8 mouse cellular contexts compared by ENCODE assay signal in the genomic region with DNA sequence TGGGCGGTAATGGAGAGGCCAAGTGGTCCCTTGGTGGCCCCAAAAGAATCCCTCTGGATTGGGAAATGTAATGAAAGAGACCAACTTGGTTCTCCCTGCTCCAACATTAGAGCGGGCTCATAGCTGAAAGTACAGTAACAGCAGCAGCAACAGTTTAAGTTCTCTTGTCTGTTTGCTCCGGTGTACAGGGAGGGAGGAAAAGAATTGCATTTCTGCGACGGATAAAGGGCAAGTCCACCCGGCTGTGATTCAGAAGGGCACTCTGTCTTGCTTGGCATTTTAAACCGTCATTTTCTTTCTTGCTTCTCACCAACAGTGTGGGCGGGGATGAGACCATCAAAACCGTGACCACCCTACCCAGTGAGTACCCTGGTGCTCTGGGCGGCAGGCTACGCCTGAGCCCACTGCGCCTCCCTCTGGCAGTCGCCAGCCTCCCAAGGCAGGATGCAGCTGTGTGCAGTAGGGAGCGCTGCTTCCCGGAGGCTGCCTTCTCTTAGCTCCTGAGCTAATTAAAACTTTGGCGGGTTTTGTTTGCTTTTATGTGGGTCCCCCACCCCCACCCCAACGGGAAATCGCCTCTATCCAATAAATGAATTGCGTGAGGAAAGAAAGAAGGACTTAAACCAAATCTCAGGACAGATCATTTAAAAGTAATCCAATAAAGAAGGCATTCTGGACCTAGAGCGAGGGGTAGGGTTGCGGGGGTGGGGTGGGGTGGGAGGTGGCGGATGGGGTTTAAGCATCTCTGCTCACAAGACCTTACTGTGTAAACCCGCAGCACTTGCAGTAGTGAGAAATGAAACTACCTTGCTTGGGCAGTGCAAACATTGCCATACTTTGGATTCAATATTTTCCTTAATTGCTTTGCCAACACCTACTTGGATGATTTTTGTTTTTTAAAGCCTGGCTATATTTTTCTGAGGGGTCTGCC.
DNase-seq lines count a peak whose midpoint lies in the region; ATAC-seq and TF ChIP-seq lines count a peak whose summit lies in the region.

No protein-coding gene starts in this region.

- intact Hi-C loops in left cerebral cortex, postnatal 10 days (cut with DNase I), result loop anchor here (5.0 kb wide), 1 partner anchor 741 kb away; no protein-coding TSS in a partner anchor

- H3K27me3 ChIP-seq in hindbrain, postnatal 0 days (ENCODE audit: insufficient read depth, low read length), result no peaks in the 10 kb centered on the region

- no peak for TF ChIP-seq POLR2A in brain, embryonic 14.5 days (IDR thresholded peaks at IDR 0.05; ENCODE audit: borderline replicate concordance, extremely low read depth, insufficient read depth, insufficient read length, poor library complexity, severe bottlenecking)

- peak; percentile 80 for TF ChIP-seq CTCF in brain, embryonic 14.5 days (IDR thresholded peaks at IDR 0.05; ENCODE audit: borderline replicate concordance, extremely low read depth, insufficient read depth, insufficient read length)
- TF ChIP-seq CTCF in hindbrain, postnatal 0 days (IDR thresholded peaks at IDR 0.05; ENCODE audit: low read depth), result peak; percentile 93

- peak; percentile 68 for DNase-seq in Muller cell, postnatal 12 days (ENCODE audit: inconsistent ontology term)
- peak; percentile 87 for DNase-seq in brain, embryonic 14.5 days (ENCODE audit: low read depth)
- peak; percentile 21 to 67 for DNase-seq in frontal cortex, adult 2 months (ENCODE audit: extremely low spot score in 1 of 2, low spot score in 1 of 2)
- peak; percentile 83 for DNase-seq in hindbrain, postnatal 0 days (ENCODE audit: low spot score)
- peak; percentile 36 to 78 for DNase-seq in left cerebral cortex, postnatal 10 days (ENCODE audit: extremely low spot score in 1 of 2, low spot score in 2 of 2)
- DNase-seq in right cerebral cortex, postnatal 36 days (ENCODE audit: low spot score in 2 of 2), result peak; percentile 27 to 31

- H3K4me2 ChIP-seq in hindbrain, postnatal 0 days (ENCODE audit: low read depth, low read length), result peak overlapping the region; percentile 52

- no peak overlapping the region for H3K9ac ChIP-seq in hindbrain, postnatal 0 days (replicated peaks; ENCODE audit: low read length)

- no peaks in the 10 kb centered on the region for H3K4me1 ChIP-seq in hindbrain, postnatal 0 days (ENCODE audit: insufficient read depth, low read length)

- H3K9me3 ChIP-seq in hindbrain, postnatal 0 days (ENCODE audit: low read length), result no peaks in the 10 kb centered on the region

- WGBS in hindbrain, postnatal 0 days, result 9% methylated on average over 23 of the region's 23 CpGs

- H3K27ac ChIP-seq in hindbrain, postnatal 0 days, result no peak overlapping the region

- H3K36me3 ChIP-seq in hindbrain, postnatal 0 days (ENCODE audit: insufficient read depth, low read length), result no peaks in the 10 kb centered on the region

- peak; percentile 93 for ATAC-seq in hindbrain, postnatal 0 days
- peak; percentile 60; the same call in 1 of the 2 replicates for ATAC-seq in megakaryocyte progenitor cell, adult 5-6 weeks (replicated peaks; ENCODE audit: poor library complexity)
- ATAC-seq in erythroid progenitor cell, adult 5-6 weeks (replicated peaks; ENCODE audit: low FRiP score, poor library complexity, severe bottlenecking), result no peak

- H3K4me3 ChIP-seq in hindbrain, postnatal 0 days (ENCODE audit: low read length), result peak overlapping the region; percentile 25

Comparison
In these comparisons a context has a peak if more than half of its experiments do, and no peak if none do; other contexts are left out.
1. DNase-seq: peak in every context shown above with its lines; median percentile 87 in brain, embryonic 14.5 days; 83 in hindbrain, postnatal 0 days; 68 in Muller cell, postnatal 12 days; 57 in left cerebral cortex, postnatal 10 days; 44 in frontal cortex, adult 2 months; 29 in right cerebral cortex, postnatal 36 days.